Mouse (Mus musculus) colon, adult 2 months (tissue): ENCODE results near the gene Tpsab1. TPM values are rescaled to one million over a fixed set of nuclear protein-coding genes. Genes with fewer than 3 reads are reported as not detected.

Source experiments
- polyA plus RNA-seq: library from polyadenylated mRNA; depleted of rRNA; stranded (reverse); fragments of >200 nt; gene quantifications from 2 replicates; pipeline ENCODE4 v1.2.3, GENCODE M21; 2012; rRNA removed

Tpsab1 gene
- polyA plus RNA-seq: not detected in 2 replicates

DNA sequence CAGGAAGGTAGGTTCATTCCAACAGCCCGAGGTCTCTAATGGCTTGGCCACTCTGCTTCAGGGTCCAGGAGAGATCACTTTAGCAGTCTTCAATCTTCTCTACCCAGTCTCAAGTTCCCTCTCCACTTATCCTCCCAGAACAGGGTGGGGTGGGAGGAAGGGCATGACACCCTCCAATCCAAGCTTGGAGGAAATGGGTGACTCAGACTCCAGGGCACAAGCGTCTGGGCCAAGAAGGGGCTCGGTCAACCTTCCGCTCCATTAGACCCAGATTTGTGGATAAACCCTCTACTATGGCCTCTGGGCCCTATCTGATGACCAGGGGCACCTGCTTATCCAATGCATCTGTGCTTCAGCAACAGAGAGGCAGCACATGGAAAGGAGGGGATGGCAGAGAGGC is at the start of gene Tpsab1:
Tpsab1 (minus strand) TSS at position 101 of the 400 bp plus-strand sequence.

DNA sequence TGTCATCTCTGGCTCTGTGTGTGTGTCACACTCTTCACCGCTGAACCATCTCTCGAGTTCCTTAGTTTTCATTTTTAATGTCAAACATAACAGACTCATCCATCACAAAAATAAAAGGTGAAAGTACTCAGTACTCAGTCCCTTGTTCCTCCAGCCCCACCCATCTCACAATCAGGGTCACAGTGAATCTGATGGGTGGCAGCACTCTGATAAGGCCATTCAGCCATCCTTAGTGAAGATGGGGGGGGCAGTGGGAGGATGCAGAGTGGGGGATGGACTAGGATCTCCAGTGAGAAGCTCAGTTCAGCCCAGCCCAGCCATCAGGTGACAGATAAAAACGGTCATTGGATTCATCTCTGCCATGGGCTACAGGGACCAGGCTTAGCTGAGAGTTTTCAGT is 23.6 kb upstream of the Tpsab1 start, which contains the start of gene Tpsg1:
Tpsg1 (plus strand) TSS at position 301 of the 400 bp plus-strand sequence.

DNA sequence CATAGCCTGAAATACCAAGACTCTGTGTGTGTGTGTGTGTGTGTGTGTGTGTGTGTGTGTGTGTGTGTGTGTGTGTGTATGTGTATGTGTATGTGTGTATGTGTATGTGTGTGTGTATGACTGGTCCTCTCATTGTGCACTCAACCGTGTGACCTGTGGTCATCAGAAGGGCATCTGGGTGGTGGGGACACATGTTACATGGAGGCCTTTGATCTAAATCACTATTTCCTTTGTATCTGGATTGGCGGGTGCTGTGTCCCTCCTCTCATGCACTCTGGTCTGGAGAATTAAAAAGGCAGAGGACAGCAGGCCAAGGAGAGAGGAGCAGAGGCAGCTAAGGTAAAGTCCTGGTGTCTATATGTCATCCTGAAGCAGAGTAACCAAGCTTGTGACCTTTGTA is 20.6 kb upstream of the Tpsab1 start, which contains the start of gene Tpsb2:
Tpsb2 (plus strand) TSS at position 301 of the 400 bp plus-strand sequence.

DNA sequence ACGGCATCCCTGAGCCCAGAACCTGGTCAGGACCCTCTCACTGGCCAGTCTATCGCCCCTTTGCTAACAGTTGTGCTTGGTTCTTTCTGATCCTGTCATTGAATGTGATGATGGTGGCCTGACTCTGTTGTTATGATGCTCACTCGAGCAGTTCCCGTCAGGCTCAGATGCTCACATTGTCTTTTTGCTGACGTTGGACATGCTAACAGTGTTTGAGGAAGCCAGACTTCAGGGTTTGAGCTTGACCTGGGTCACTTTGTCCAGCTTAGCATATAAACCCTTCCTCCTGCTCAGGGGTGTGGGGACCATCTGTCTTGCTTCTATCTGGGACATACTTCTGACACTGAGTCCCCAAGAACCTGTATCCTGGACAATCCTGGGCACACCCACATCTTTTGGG is 27.0 kb downstream of the Tpsab1 start, which contains the start of gene Prss29:
Prss29 (plus strand) TSS at position 301 of the 400 bp plus-strand sequence.

DNA sequence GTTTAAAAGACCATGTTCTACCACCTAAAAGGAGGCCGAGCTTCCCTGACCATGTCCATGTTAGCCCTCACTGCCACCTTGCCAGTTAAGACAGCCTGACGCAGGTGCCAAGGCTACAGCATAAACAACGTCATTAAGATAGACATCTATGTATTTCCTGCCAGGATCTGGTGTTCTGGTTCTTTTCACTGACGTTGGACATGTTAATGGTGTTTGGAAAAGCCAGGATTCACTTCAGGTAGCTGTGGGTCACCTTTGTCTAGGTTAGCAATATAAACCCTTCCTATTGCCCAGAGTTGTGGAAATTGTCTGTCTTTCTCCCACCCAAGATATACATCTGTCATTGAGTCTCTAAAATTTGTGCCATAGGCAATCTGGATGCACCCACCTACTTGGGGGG is 37.0 kb downstream of the Tpsab1 start, which contains the start of gene Prss28:
Prss28 (plus strand) TSS at position 301 of the 400 bp plus-strand sequence.

DNA sequence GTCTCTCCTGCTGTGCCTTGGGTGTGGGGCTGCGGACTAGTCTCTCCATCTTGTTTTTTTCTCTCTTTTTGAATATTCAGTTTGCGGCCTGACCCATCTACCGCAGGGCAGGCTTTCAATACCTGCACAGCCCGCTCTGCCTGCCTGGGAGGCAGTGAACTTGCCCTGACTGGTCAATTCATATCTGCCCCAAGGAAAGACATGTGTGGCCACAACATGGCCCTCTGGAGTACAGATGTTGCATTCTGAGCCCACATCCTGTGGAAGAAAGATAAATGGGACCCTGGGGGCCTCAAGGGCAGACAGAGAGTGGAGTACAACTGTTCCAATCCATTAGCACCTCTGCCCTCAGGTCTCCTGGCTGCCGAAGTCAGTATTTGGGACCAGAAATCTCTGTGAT is 47.3 kb downstream of the Tpsab1 start, which contains the start of gene Prss34:
Prss34 (plus strand) TSS at position 301 of the 400 bp plus-strand sequence.

Other genes starting within 250 kb of the Tpsab1 start
- 14.7 and 16.1 TPM in 2 replicates for gene Telo2, start 229.6 kb downstream of the Tpsab1 start, polyA plus RNA-seq
- 0.13 and 0.14 TPM in 2 replicates for gene Ptx4, start 224.8 kb downstream of the Tpsab1 start, polyA plus RNA-seq
- gene Clcn7, start 212.2 kb downstream of the Tpsab1 start, polyA plus RNA-seq: 24.7 and 25.7 TPM in 2 replicates
- gene Ccdc154, start 183.1 kb downstream of the Tpsab1 start, polyA plus RNA-seq: not detected in 2 replicates
- gene Gm38655, start 170.1 kb downstream of the Tpsab1 start, polyA plus RNA-seq: 0.30 TPM in 1 of 2 replicates, not detected in the other
- gene BC003965, start 161.0 kb downstream of the Tpsab1 start, polyA plus RNA-seq: 13.6 and 15.0 TPM in 2 replicates
- gene Unkl, start 157.2 kb downstream of the Tpsab1 start, polyA plus RNA-seq: 11.5 and 12.7 TPM in 2 replicates
- 26.5 and 30.4 TPM in 2 replicates for gene Gnptg, start 105.4 kb downstream of the Tpsab1 start, polyA plus RNA-seq
- 13.5 and 16.3 TPM in 2 replicates for gene Tsr3, start 105.4 kb downstream of the Tpsab1 start, polyA plus RNA-seq
- gene Baiap3, start 89.2 kb downstream of the Tpsab1 start, polyA plus RNA-seq: 11.4 and 13.3 TPM in 2 replicates
- gene Ube2i, start 70.9 kb downstream of the Tpsab1 start, polyA plus RNA-seq: 80.8 and 81.0 TPM in 2 replicates
- not detected in 2 replicates for gene Prss34, start 47.2 kb downstream of the Tpsab1 start, polyA plus RNA-seq
- gene Prss28, start 36.9 kb downstream of the Tpsab1 start, polyA plus RNA-seq: not detected in 2 replicates
- gene Prss29, start 26.9 kb downstream of the Tpsab1 start, polyA plus RNA-seq: not detected in 2 replicates
- 1.6 and 1.8 TPM in 2 replicates for gene Tpsb2, start 20.7 kb upstream of the Tpsab1 start, polyA plus RNA-seq
- gene Tpsg1, start 23.7 kb upstream of the Tpsab1 start, polyA plus RNA-seq: 180 and 201 TPM in 2 replicates
- gene Cacna1h, start 88.2 kb upstream of the Tpsab1 start, polyA plus RNA-seq: 56.5 and 61.8 TPM in 2 replicates
- 0.16 and 0.48 TPM in 2 replicates for gene Tekt4, start 109.1 kb upstream of the Tpsab1 start, polyA plus RNA-seq
- 0.56 and 1.00 TPM in 2 replicates for gene Sstr5, start 151.7 kb upstream of the Tpsab1 start, polyA plus RNA-seq
- 1.0 and 1.8 TPM in 2 replicates for gene Sox8, start 225.1 kb upstream of the Tpsab1 start, polyA plus RNA-seq
- gene Lmf1, start 233.5 kb upstream of the Tpsab1 start, polyA plus RNA-seq: 20.6 and 23.5 TPM in 2 replicates